Mouse (Mus musculus): ENCODE measurements around the gene Iqschfp. TPM values are rescaled to one million over a fixed set of nuclear protein-coding genes. Genes with fewer than 3 reads are reported as not detected.

Iqschfp gene
- total and polyA plus RNA-seq, 2 experiments from 2014 or later = 2.7 to 5.6 TPM

GRCm38 (mm10) chr3:68617708-68618107 lies 725.7 kb downstream of the Iqschfp start:
- H3K27me3 ChIP-seq (ENCODE audit: insufficient read depth, low read length) = no peaks in the 10 kb centered on the region
- DNase-seq (ENCODE audit: low spot score) (no peak), ATAC-seq (no peak)
- no peaks in the 10 kb centered on the region for H3K9me3 ChIP-seq (ENCODE audit: low read length)
- no peak for TF ChIP-seq CTCF (IDR thresholded peaks at IDR 0.05; ENCODE audit: low read depth)
- H3K4me2 ChIP-seq (ENCODE audit: low read depth, low read length) = no peak overlapping the region
- H3K27ac ChIP-seq = no peak overlapping the region
- no peak overlapping the region for H3K9ac ChIP-seq (replicated peaks; ENCODE audit: low read length)
- H3K4me1 ChIP-seq (ENCODE audit: insufficient read depth, low read length) = no peaks in the 10 kb centered on the region
- 88% methylated on average over 10 of the region's 10 CpGs for WGBS
- no peak overlapping the region for H3K4me3 ChIP-seq (ENCODE audit: low read length)
- peaks cover 9% of the 10 kb centered on the region; the same call in 1 of the 2 replicates for H3K36me3 ChIP-seq (ENCODE audit: insufficient read depth, low read length)

- ATAC-seq (no peak; the same call in 1 of the 2 replicates), DNase-seq (ENCODE audit: low spot score) (no peak)
- H3K9ac ChIP-seq (replicated peaks; ENCODE audit: low read length) = no peak overlapping the region
- H3K9me3 ChIP-seq (ENCODE audit: low read length) = no peaks in the 10 kb centered on the region
- WGBS = 73% methylated on average over 5 of the region's 5 CpGs
- H3K4me1 ChIP-seq (ENCODE audit: insufficient read depth, low read length) = no peaks in the 10 kb centered on the region
- peaks cover 13% of the 10 kb centered on the region; the same call in 1 of the 2 replicates for H3K36me3 ChIP-seq (ENCODE audit: insufficient read depth, low read length)
- H3K4me3 ChIP-seq (ENCODE audit: low read length) = no peak overlapping the region
- TF ChIP-seq CTCF (IDR thresholded peaks at IDR 0.05; ENCODE audit: low read depth) = no peak
- no peaks in the 10 kb centered on the region for H3K27me3 ChIP-seq (ENCODE audit: insufficient read depth, low read length)
- no peak overlapping the region for H3K4me2 ChIP-seq (ENCODE audit: low read depth, low read length)
- H3K27ac ChIP-seq = no peak overlapping the region
These were observed 727.1 kb downstream of the Iqschfp start for GRCm38 (mm10) chr3:68619097-68619496.

- no peak for DNase-seq (ENCODE audit: low spot score)
- Histone ChIP-seq H3K4me1 (ENCODE audit: insufficient read depth, low read length) (no peaks in the 10 kb centered on the region), H3K9ac (replicated peaks; ENCODE audit: low read length) (no peak overlapping the region), H3K4me3 (ENCODE audit: low read length) (no peak overlapping the region), H3K27me3 (ENCODE audit: insufficient read depth, low read length) (no peaks in the 10 kb centered on the region), H3K27ac (no peak overlapping the region), H3K9me3 (ENCODE audit: low read length) (no peaks in the 10 kb centered on the region), H3K36me3 (ENCODE audit: insufficient read depth, low read length) (peaks cover 23% of the 10 kb centered on the region), H3K4me2 (ENCODE audit: low read depth, low read length) (no peak overlapping the region)
- TF ChIP-seq CTCF (IDR thresholded peaks at IDR 0.05; ENCODE audit: low read depth) = no peak
- 87% methylated on average over 3 of the region's 3 CpGs for WGBS
- no peak for ATAC-seq
These were observed 729.9 kb downstream of the Iqschfp start for GRCm38 (mm10) chr3:68621971-68622370.

GRCm38 (mm10) chr3:68623036-68623435 lies 731.0 kb downstream of the Iqschfp start:
- no peak overlapping the region for H3K9ac ChIP-seq (replicated peaks; ENCODE audit: low read length)
- no peak overlapping the region for H3K4me3 ChIP-seq (ENCODE audit: low read length)
- H3K27ac ChIP-seq = no peak overlapping the region
- 86% methylated on average over 5 of the region's 5 CpGs for WGBS
- no peak for TF ChIP-seq CTCF (IDR thresholded peaks at IDR 0.05; ENCODE audit: low read depth)
- no peaks in the 10 kb centered on the region for H3K9me3 ChIP-seq (ENCODE audit: low read length)
- no peaks in the 10 kb centered on the region for H3K4me1 ChIP-seq (ENCODE audit: insufficient read depth, low read length)
- no peak overlapping the region for H3K4me2 ChIP-seq (ENCODE audit: low read depth, low read length)
- no peak for DNase-seq (ENCODE audit: low spot score)
- H3K27me3 ChIP-seq (ENCODE audit: insufficient read depth, low read length) = no peaks in the 10 kb centered on the region
- no peak for ATAC-seq
- H3K36me3 ChIP-seq (ENCODE audit: insufficient read depth, low read length) = peaks cover 28% of the 10 kb centered on the region

GRCm38 (mm10) chr3:68624471-68624870 lies 732.4 kb downstream of the Iqschfp start:
- H3K4me2 ChIP-seq (ENCODE audit: low read depth, low read length) = no peak overlapping the region
- no peaks in the 10 kb centered on the region for H3K27me3 ChIP-seq (ENCODE audit: insufficient read depth, low read length)
- DNase-seq (ENCODE audit: low spot score) (no peak), ATAC-seq (no peak)
- no peaks in the 10 kb centered on the region for H3K9me3 ChIP-seq (ENCODE audit: low read length)
- H3K27ac ChIP-seq = no peak overlapping the region
- no peak overlapping the region for H3K9ac ChIP-seq (replicated peaks; ENCODE audit: low read length)
- H3K36me3 ChIP-seq (ENCODE audit: insufficient read depth, low read length) = peaks cover 28% of the 10 kb centered on the region
- 92% methylated on average over 6 of the region's 6 CpGs for WGBS
- H3K4me1 ChIP-seq (ENCODE audit: insufficient read depth, low read length) = no peaks in the 10 kb centered on the region
- no peak for TF ChIP-seq CTCF (IDR thresholded peaks at IDR 0.05; ENCODE audit: low read depth)
- no peak overlapping the region for H3K4me3 ChIP-seq (ENCODE audit: low read length)

GRCm38 (mm10) chr3:68630261-68630660 lies 738.2 kb downstream of the Iqschfp start:
- WGBS = 55% methylated on average over 4 of the region's 4 CpGs
- H3K36me3 ChIP-seq (ENCODE audit: insufficient read depth, low read length) = peaks cover 12% of the 10 kb centered on the region
- H3K27me3 ChIP-seq (ENCODE audit: insufficient read depth, low read length) = no peaks in the 10 kb centered on the region
- H3K27ac ChIP-seq = no peak overlapping the region
- no peaks in the 10 kb centered on the region for H3K9me3 ChIP-seq (ENCODE audit: low read length)
- DNase-seq (ENCODE audit: low spot score) (no peak), ATAC-seq (no peak)
- no peak for TF ChIP-seq CTCF (IDR thresholded peaks at IDR 0.05; ENCODE audit: low read depth)
- no peak overlapping the region for H3K4me2 ChIP-seq (ENCODE audit: low read depth, low read length)
- H3K4me3 ChIP-seq (ENCODE audit: low read length) = no peak overlapping the region
- H3K4me1 ChIP-seq (ENCODE audit: insufficient read depth, low read length) = no peaks in the 10 kb centered on the region
- no peak overlapping the region for H3K9ac ChIP-seq (replicated peaks; ENCODE audit: low read length)

GRCm38 (mm10) chr3:68630821-68631220 lies 738.8 kb downstream of the Iqschfp start:
- DNase-seq (ENCODE audit: low spot score) = no peak
- H3K4me2 ChIP-seq (ENCODE audit: low read depth, low read length) = no peak overlapping the region
- H3K36me3 ChIP-seq (ENCODE audit: insufficient read depth, low read length) = peaks cover 12% of the 10 kb centered on the region
- H3K27me3 ChIP-seq (ENCODE audit: insufficient read depth, low read length) = no peaks in the 10 kb centered on the region
- H3K9ac ChIP-seq (replicated peaks; ENCODE audit: low read length) = no peak overlapping the region
- 62% methylated on average over 3 of the region's 3 CpGs for WGBS
- H3K27ac ChIP-seq = no peak overlapping the region
- no peaks in the 10 kb centered on the region for H3K4me1 ChIP-seq (ENCODE audit: insufficient read depth, low read length)
- no peak for TF ChIP-seq CTCF (IDR thresholded peaks at IDR 0.05; ENCODE audit: low read depth)
- no peak for ATAC-seq
- H3K4me3 ChIP-seq (ENCODE audit: low read length) = no peak overlapping the region
- H3K9me3 ChIP-seq (ENCODE audit: low read length) = no peaks in the 10 kb centered on the region
